Mouse (Mus musculus): ENCODE measurements at regions not wholly inside any gene's neighbourhood (a gene's known extent, or its start where the extent isn't known, plus 50 kb on each side); places are given as distances from the start of the nearest gene placed in this dataset.
A peak's percentile ranks its signal among the peaks of the same experiment; 100 is the strongest.

DNA sequence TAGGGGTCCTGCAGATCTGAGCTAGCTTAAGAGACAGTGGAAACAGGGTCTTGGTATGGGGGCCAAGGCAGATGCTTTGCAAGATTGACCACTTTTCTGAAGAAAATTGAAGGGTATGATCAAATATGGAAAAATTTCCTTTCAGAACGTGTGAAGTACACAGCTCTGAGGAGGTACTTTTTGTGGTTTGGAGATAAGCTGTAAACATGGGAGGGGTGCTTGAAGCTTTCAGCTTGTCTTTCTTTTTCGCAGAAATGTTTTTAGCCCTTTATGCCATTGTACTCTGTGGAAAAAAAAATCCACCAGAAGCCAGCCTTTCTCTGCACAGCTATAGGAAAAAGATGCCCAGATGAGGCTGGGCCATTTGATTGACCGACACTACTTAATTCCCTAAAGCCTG is 116.3 kb upstream of the 4933412E24Rik start:
- no peak for DNase-seq (ENCODE audit: low spot score)
- ATAC-seq: no peak
- Histone ChIP-seq H3K4me2 (ENCODE audit: low read length) (no peak overlapping the region), H3K27ac (ENCODE audit: low read depth, low read length) (no peak overlapping the region), H3K9ac (ENCODE audit: low read length) (no peak overlapping the region), H3K4me1 (ENCODE audit: control insufficient read depth, insufficient read depth, low read length) (no peaks in the 10 kb centered on the region), H3K36me3 (ENCODE audit: control insufficient read depth, insufficient read depth, low read length) (no peaks in the 10 kb centered on the region), H3K4me3 (ENCODE audit: low read depth, low read length) (no peak overlapping the region), H3K9me3 (replicated peaks; ENCODE audit: control insufficient read depth, low read length) (no peaks in the 10 kb centered on the region), H3K27me3 (replicated peaks; ENCODE audit: control insufficient read depth, insufficient read depth, low read length) (no peaks in the 10 kb centered on the region)
- 82% methylated on average over 3 of the region's 3 CpGs for WGBS

DNA sequence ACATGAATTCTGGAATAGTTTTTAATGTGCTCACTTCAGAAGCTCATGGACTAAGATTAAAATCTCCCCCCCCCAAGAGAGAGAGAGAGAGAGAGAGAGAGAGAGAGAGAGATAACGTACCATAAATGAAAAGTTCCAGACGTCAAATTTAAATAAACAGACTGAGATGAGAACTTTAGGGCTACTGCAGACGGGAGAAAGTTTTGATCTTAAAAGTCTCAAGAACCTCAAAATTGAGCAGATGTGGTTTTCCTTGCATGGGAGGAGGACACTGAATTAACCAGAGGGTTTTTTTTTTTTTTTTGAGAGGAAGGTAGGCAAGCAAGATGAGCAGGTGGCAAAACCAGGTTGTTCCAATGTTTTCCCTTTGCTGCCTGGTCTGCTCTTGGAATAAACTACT is 108.0 kb upstream of the 4933412E24Rik start:
- 91% methylated on average over 3 of the region's 3 CpGs for WGBS
- H3K27ac ChIP-seq (ENCODE audit: low read depth, low read length): no peak overlapping the region
- H3K4me1 ChIP-seq (ENCODE audit: control insufficient read depth, insufficient read depth, low read length): no peaks in the 10 kb centered on the region
- no peaks in the 10 kb centered on the region for H3K36me3 ChIP-seq (ENCODE audit: control insufficient read depth, insufficient read depth, low read length)
- no peak overlapping the region for H3K9ac ChIP-seq (ENCODE audit: low read length)
- ATAC-seq (no peak), DNase-seq (ENCODE audit: low spot score) (no peak)
- no peak overlapping the region for H3K4me3 ChIP-seq (ENCODE audit: low read depth, low read length)
- no peak overlapping the region for H3K4me2 ChIP-seq (ENCODE audit: low read length)
- H3K27me3 ChIP-seq (replicated peaks; ENCODE audit: control insufficient read depth, insufficient read depth, low read length): no peaks in the 10 kb centered on the region
- H3K9me3 ChIP-seq (replicated peaks; ENCODE audit: control insufficient read depth, low read length): no peaks in the 10 kb centered on the region

DNA sequence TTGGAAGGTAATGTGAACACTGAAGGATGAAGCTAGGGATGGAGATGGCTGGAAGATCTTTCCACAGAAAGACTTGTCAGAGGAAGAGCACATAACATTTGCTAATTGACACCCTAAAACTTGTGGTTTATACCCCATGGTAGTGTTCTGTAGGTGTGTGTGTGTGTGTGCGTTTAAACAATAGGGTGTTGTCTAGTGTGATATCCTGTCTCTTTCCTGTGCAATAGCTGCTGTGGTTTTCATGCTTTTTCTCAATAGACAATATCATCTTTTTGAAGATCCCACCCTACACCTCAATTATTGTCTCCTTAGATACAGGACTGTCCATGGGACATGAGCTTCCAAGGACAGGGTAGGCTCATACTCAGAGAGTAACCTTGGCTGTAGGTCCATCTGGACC is 103.5 kb upstream of the 4933412E24Rik start:
- Histone ChIP-seq H3K4me1 (ENCODE audit: control insufficient read depth, insufficient read depth, low read length) (no peaks in the 10 kb centered on the region), H3K9ac (ENCODE audit: low read length) (no peak overlapping the region), H3K27ac (ENCODE audit: low read depth, low read length) (no peak overlapping the region), H3K4me2 (ENCODE audit: low read length) (no peak overlapping the region), H3K4me3 (ENCODE audit: low read depth, low read length) (no peak overlapping the region), H3K27me3 (replicated peaks; ENCODE audit: control insufficient read depth, insufficient read depth, low read length) (no peaks in the 10 kb centered on the region), H3K9me3 (replicated peaks; ENCODE audit: control insufficient read depth, low read length) (no peaks in the 10 kb centered on the region), H3K36me3 (ENCODE audit: control insufficient read depth, insufficient read depth, low read length) (no peaks in the 10 kb centered on the region)
- no peak for DNase-seq (ENCODE audit: low spot score)
- WGBS: 92% methylated on average over 1 of the region's 1 CpGs
- no peak for ATAC-seq

DNA sequence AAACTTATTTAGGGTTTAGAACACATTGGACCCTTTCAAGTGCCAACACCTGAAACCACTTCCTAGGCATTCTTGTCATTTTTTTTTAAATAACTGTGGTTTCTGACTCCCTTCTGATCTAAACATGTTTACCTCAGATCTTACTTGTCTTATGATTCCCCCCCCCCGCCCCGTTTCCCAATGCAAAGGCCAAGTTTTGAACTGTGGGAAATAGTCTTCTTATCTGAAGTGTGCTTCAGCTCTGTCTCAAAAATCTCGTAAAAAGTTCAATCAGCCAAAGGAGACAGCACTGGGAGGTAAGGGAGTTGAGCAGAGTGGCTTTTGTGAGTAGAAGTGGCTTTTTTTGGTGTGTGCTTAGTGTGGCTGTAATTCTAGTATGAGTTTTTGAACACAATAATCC is 95.5 kb upstream of the 4933412E24Rik start:
- H3K36me3 ChIP-seq (ENCODE audit: control insufficient read depth, insufficient read depth, low read length): no peaks in the 10 kb centered on the region
- H3K27me3 ChIP-seq (replicated peaks; ENCODE audit: control insufficient read depth, insufficient read depth, low read length): no peaks in the 10 kb centered on the region
- ATAC-seq: no peak
- no peak overlapping the region for H3K9ac ChIP-seq (ENCODE audit: low read length)
- H3K4me1 ChIP-seq (ENCODE audit: control insufficient read depth, insufficient read depth, low read length): no peaks in the 10 kb centered on the region
- no peaks in the 10 kb centered on the region for H3K9me3 ChIP-seq (replicated peaks; ENCODE audit: control insufficient read depth, low read length)
- no peak overlapping the region for H3K4me2 ChIP-seq (ENCODE audit: low read length)
- H3K27ac ChIP-seq (ENCODE audit: low read depth, low read length): no peak overlapping the region
- DNase-seq (ENCODE audit: low spot score): no peak
- WGBS: 86% methylated on average over 3 of the region's 3 CpGs
- H3K4me3 ChIP-seq (ENCODE audit: low read depth, low read length): no peak overlapping the region

DNA sequence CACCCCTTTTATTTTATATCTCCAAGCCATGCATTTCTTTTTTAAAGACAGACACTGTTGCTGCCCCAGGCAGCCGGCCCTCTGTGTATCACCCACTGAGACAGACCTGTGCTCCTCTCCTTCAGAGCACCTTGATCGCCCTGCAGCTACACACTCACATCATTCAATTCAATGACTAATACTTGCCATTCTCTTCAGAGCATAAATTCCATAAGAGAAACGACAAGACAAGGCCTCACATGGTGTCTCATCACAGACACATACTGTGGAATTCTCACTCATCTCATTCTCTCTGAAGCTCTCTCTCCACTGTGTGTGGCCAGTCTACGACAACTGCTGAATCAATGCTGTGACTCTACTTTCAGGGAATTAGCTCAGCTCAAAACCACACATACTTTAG is 94.6 kb upstream of the 4933412E24Rik start:
- Histone ChIP-seq H3K4me3 (ENCODE audit: low read depth, low read length) (no peak overlapping the region), H3K4me2 (ENCODE audit: low read length) (no peak overlapping the region), H3K36me3 (ENCODE audit: control insufficient read depth, insufficient read depth, low read length) (no peaks in the 10 kb centered on the region), H3K27ac (ENCODE audit: low read depth, low read length) (no peak overlapping the region), H3K9ac (ENCODE audit: low read length) (no peak overlapping the region), H3K27me3 (replicated peaks; ENCODE audit: control insufficient read depth, insufficient read depth, low read length) (no peaks in the 10 kb centered on the region), H3K9me3 (replicated peaks; ENCODE audit: control insufficient read depth, low read length) (no peaks in the 10 kb centered on the region), H3K4me1 (ENCODE audit: control insufficient read depth, insufficient read depth, low read length) (no peaks in the 10 kb centered on the region)
- WGBS: 86% methylated on average over 4 of the region's 4 CpGs
- no peak for DNase-seq (ENCODE audit: low spot score)
- ATAC-seq: no peak

DNA sequence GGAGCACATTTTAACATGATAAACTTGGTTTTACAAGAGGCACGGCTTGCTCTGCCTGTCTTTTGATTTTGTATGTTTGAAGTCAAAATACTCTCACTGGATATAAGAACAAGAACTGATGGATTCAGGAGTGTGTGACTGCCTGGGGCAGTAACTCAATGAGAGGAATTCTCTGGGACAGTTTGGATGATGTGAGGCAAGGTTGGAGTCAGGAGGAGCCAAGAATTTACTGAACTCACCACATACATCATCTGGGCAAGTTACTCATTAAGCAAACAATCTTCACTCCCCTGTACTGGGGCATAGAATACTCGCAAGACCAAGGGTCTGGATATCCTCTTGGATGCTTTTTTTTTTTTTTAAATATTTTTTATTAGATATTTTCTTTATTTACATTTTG is 87.7 kb upstream of the 4933412E24Rik start:
- Histone ChIP-seq H3K4me2 (ENCODE audit: low read length) (no peak overlapping the region), H3K4me1 (ENCODE audit: control insufficient read depth, insufficient read depth, low read length) (no peaks in the 10 kb centered on the region), H3K36me3 (ENCODE audit: control insufficient read depth, insufficient read depth, low read length) (no peaks in the 10 kb centered on the region), H3K9me3 (replicated peaks; ENCODE audit: control insufficient read depth, low read length) (no peaks in the 10 kb centered on the region), H3K9ac (ENCODE audit: low read length) (no peak overlapping the region), H3K4me3 (ENCODE audit: low read depth, low read length) (no peak overlapping the region), H3K27ac (ENCODE audit: low read depth, low read length) (no peak overlapping the region), H3K27me3 (replicated peaks; ENCODE audit: control insufficient read depth, insufficient read depth, low read length) (no peaks in the 10 kb centered on the region)
- DNase-seq (ENCODE audit: low spot score) (no peak), ATAC-seq (no peak)
- 88% methylated on average over 2 of the region's 2 CpGs for WGBS

DNA sequence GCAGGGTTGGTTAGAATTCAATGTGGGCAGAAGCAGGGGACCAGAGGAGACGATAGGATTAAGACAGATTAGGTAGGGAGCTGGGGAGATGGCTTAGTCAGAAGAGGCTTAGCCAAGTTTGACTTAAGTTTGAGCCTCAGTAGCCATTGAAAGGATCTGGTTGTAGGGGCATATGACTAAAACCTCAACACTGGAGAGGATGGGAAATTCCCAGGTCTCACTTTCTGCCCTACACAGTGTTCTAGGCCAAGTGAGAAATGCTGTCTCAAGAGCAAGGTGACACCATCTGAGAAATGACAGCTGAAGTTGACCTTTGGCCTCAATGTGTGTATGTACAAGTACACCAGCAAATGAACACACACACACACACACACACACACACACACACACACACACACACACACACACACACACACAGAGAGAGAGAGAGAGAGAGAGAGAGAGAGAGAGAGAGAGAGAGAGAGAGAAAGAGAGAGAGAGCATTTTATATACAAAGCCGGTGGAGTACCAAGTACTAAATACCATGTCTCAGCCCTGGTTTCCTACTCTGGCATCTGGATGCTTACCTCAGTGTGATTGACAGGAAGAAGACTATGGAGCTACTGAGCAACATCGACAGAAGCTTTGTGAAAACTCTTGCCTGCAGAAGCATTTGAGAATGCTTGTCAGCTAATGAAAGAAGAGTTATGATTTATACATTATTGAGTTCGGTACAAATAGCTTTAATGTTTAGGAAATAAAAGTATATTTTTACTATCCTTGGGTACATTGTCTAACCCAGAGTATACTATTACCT is 85.3 kb upstream of the 4933412E24Rik start:
- Histone ChIP-seq H3K9me3 (replicated peaks; ENCODE audit: control insufficient read depth, low read length) (no peaks in the 10 kb centered on the region), H3K36me3 (ENCODE audit: control insufficient read depth, insufficient read depth, low read length) (no peaks in the 10 kb centered on the region), H3K27me3 (replicated peaks; ENCODE audit: control insufficient read depth, insufficient read depth, low read length) (no peaks in the 10 kb centered on the region), H3K4me2 (ENCODE audit: low read length) (no peak overlapping the region), H3K27ac (ENCODE audit: low read depth, low read length) (no peak overlapping the region), H3K4me3 (ENCODE audit: low read depth, low read length) (no peak overlapping the region), H3K9ac (ENCODE audit: low read length) (no peak overlapping the region), H3K4me1 (ENCODE audit: control insufficient read depth, insufficient read depth, low read length) (no peaks in the 10 kb centered on the region)
- WGBS: 84% methylated on average over 4 of the region's 4 CpGs
- DNase-seq (ENCODE audit: low spot score) (no peak), ATAC-seq (no peak)

DNA sequence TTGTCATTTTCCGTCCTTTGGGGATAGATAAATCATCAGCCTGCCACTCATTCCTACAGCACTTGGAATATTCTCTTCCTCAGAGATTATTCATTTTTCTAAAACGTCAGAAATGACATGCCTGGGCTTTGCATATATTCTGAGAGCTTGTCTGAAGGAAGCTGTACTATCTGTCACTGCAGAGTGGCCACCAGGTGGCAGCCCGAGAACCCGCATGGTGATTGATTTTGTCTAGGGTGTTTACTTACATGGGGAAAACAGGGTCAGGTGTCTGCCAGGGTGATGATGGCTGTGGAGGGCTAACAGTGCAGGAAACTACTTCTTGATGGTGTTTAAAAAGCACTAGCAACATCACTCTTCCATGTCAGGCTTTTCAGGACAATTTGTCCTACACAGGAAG is 80.7 kb upstream of the 4933412E24Rik start:
- no peaks in the 10 kb centered on the region for H3K27me3 ChIP-seq (replicated peaks; ENCODE audit: control insufficient read depth, insufficient read depth, low read length)
- no peak overlapping the region for H3K27ac ChIP-seq (ENCODE audit: low read depth, low read length)
- no peak overlapping the region for H3K9ac ChIP-seq (ENCODE audit: low read length)
- H3K4me2 ChIP-seq (ENCODE audit: low read length): no peak overlapping the region
- WGBS: 15% methylated on average over 4 of the region's 4 CpGs
- no peaks in the 10 kb centered on the region for H3K36me3 ChIP-seq (ENCODE audit: control insufficient read depth, insufficient read depth, low read length)
- H3K9me3 ChIP-seq (replicated peaks; ENCODE audit: control insufficient read depth, low read length): no peaks in the 10 kb centered on the region
- peak; percentile 77 for ATAC-seq
- no peak overlapping the region for H3K4me3 ChIP-seq (ENCODE audit: low read depth, low read length)
- H3K4me1 ChIP-seq (ENCODE audit: control insufficient read depth, insufficient read depth, low read length): no peaks in the 10 kb centered on the region
- peak; percentile 76 for DNase-seq (ENCODE audit: low spot score)

DNA sequence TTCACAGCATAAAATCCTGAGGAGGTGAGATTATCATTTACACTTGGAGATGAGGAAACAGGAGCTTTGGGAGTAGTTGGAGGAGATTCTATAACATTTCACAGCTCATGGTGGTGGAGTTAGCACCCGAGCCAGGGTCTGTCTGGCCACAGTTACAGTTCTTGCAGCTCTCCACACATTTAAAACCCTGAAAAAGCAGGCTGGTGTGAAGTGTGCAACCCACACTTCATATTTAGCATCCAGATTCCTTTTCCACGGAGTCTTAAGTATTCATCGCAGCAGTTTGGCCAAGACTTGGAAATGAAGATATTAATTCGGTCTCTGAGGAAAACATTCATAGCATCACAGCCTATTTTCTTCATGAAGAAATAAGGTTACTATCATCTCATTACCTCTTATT is 79.7 kb upstream of the 4933412E24Rik start:
- no peaks in the 10 kb centered on the region for H3K4me1 ChIP-seq (ENCODE audit: control insufficient read depth, insufficient read depth, low read length)
- ATAC-seq: no peak
- H3K27me3 ChIP-seq (replicated peaks; ENCODE audit: control insufficient read depth, insufficient read depth, low read length): no peaks in the 10 kb centered on the region
- 85% methylated on average over 4 of the region's 4 CpGs for WGBS
- DNase-seq (ENCODE audit: low spot score): peak; percentile 6
- H3K9me3 ChIP-seq (replicated peaks; ENCODE audit: control insufficient read depth, low read length): no peaks in the 10 kb centered on the region
- no peak overlapping the region for H3K9ac ChIP-seq (ENCODE audit: low read length)
- no peak overlapping the region for H3K4me2 ChIP-seq (ENCODE audit: low read length)
- H3K4me3 ChIP-seq (ENCODE audit: low read depth, low read length): no peak overlapping the region
- H3K27ac ChIP-seq (ENCODE audit: low read depth, low read length): no peak overlapping the region
- H3K36me3 ChIP-seq (ENCODE audit: control insufficient read depth, insufficient read depth, low read length): no peaks in the 10 kb centered on the region

All from forebrain, embryonic 14.5 days (tissue).